Mouse (Mus musculus): ENCODE data around the gene Masp1.

Gene Masp1

GRCm38 (mm10) chr16:23513401-23513800 is 7.2 kb downstream of the Masp1 start:
- DNase-seq (ENCODE audit: extremely low spot score): no peak

DNA sequence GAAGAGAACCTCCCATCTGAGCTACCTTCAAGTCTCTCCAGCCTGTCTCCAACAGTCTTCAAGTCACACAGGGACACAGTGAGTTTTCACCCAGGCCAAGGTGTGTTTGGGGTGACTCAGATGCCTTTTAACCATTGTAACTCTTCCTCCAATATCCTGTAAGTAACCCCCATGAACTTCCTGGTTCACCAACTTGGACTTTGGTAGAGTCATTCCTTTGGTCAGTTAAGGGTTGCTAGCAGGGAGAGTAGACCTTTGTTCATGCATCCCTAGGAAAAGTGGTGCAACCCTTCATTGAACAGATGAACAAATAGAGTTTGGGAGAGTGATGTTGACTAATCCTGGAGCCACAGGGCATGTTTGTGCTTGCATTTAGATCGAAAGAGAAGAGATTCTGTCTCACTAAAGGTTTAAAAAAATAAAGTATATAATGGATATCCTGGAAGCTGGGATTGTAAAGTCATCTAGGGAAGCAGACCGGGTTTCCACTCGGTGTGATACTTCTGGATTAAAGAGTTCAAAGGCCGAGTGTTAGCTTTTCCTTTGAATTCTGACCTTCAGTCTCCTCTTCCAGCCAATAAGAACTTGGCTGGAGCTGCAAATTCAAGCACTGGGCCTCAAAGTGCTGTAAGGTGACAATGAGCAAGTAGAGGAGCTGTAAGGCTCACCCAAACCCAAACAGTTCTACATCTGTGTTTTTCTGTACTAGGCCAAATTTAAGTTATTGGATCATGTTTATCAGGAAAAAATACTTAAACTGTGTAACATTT is 9.3 kb downstream of the Masp1 start:
- DNase-seq (ENCODE audit: extremely low spot score): no peak

DNA sequence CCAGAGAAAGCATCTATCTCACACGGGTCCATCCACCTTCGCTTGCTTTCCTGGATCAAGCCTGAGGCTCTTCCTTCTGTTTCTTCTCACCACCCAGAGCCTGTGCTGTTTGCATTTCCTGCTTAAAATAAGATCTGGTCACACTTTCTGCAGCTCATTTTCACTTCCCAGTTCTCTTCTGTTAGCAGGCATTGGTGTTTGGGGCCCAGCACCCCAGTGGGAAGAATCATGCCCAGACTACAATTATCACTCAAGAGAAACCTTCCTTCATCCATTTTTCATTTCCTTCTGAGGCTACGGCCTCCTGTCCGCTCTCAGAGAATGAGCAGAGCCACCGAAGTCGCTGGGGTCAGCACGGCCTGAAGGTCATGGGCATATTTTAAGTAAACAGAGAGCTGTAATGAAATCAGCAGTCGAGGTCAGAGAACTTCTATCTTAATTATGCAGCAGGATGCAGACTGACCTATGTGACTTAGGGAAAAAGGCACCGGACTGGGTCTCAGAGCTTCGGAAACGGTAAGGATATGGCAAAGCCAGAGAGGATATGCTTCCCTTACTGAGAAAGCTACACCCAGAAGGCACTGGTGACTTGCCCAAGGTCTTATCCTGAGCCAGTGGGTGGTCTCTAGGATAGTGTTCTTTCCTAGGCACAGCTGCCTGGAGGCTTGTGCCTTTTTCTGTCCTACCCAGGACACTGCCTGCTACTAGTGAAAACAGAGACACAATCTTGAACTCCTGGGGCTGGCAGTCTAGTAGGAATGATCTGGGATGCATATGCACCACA is 14.5 kb downstream of the Masp1 start:
- DNase-seq (ENCODE audit: extremely low spot score): no peak

- DNase-seq (ENCODE audit: extremely low spot score): peak; percentile 45
Measured at GRCm38 (mm10) chr16:23504320-23504744, 16.3 kb downstream of the Masp1 start.

- no peak for DNase-seq (ENCODE audit: extremely low spot score)
Measured at GRCm38 (mm10) chr16:23503351-23503750, 17.3 kb downstream of the Masp1 start.

DNA sequence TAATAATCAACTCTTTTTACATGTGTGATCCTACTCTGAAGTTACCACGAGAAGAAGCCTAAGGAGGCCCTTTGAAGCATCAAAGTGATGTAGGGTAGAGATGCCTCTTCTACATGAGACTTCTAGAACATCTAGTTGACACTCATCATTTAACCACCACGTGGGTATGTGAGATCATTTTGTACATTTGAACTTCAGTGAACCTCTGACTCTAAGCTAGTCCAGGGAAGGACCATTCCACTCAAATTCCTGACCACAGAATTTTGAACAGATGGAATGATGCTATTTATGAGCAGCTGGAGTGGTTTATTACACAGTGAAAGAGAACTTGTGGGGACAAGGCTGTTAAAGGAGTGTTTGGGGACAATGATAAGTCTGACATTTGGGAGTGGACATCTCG is 18.1 kb downstream of the Masp1 start:
- no peak for DNase-seq (ENCODE audit: extremely low spot score)

DNA sequence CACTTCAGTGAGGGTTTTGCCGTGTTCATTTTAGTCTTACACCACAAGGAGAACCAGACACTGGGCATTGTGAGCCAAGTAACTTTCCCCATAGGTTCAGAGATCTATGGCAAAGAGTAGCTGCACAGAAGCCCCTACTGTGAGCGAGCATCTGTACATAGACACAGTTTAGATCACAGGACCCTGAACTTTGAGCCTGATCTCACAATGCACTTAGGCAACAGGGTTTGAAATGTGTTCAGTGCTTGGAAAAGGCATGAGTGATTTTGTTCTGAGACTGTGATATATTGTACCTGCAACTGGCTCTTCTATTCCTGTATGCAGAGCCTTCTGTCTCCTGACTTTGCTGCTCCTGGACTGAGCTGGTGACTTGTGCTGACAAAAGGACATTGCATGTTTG is 19.3 kb downstream of the Masp1 start:
- DNase-seq (ENCODE audit: extremely low spot score): no peak

- no peak for DNase-seq (ENCODE audit: extremely low spot score)
Measured at GRCm38 (mm10) chr16:23500558-23500957, 20.1 kb downstream of the Masp1 start.

DNA sequence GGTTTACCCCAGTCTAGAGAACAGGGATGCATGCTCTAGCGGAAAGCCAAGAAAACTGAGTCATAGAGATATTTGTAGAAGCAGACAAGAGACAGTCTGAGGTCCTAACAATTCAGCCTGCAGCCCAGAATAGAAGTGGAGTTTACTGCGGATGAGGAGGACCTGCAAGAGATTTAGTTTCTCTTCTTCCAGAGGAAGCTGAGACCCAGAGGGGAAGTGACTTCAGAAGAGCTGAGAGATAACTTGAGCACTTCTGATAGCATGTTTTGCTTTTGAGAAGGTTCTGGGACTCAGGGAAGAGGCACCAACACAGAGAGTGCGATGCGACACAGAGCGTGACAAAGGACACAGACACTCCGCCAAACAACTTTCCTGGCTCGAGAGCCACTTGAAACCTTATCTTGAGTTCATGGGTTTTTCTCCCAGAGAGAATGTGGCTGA is 21.9 kb downstream of the Masp1 start:
- DNase-seq (ENCODE audit: extremely low spot score): no peak

DNA sequence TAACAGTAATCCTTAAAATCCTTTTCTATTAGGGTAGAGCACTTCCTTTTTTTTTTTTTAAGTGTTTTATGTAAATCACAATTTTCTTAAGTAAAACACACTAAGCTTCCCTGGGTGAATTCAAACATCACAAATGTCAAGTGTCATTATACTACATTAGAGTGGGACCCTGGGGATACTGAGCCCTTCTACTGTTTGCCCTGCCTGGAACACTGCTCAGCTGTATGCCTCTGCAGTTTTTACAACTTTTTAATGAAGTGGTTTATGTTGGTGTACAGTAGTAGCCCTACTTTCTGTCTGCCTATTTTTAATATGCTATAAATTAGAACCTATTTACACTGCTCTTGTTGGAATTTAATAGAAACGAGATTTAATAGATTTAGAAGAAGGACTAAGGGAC is 22.7 kb downstream of the Masp1 start:
- no peak for DNase-seq (ENCODE audit: extremely low spot score)

- DNase-seq (ENCODE audit: extremely low spot score): peak; percentile 41
Measured at GRCm38 (mm10) chr16:23497440-23497839, 23.2 kb downstream of the Masp1 start.

GRCm38 (mm10) chr16:23496245-23496924 is 24.2 kb downstream of the Masp1 start:
- DNase-seq (ENCODE audit: extremely low spot score): no peak

DNA sequence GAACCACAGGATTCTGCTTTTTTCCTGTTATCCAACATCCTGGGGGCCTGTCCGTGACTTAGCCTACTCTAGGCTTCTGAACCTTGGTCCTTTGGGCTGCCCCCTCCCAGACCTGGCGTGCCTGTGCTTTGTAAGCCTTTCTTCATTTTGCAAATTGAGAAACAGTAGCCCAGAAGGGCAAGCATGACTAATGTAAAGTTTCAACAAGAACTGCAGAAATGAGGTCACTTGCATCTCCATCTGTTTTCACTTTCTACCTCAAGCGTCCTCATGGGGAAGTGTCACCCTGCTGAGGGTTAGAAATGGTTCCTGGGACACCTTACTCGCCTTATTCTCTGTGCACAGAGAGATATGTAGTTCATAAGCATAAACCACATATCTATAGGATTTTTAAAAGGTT is 27.8 kb downstream of the Masp1 start:
- DNase-seq (ENCODE audit: extremely low spot score): no peak

DNA sequence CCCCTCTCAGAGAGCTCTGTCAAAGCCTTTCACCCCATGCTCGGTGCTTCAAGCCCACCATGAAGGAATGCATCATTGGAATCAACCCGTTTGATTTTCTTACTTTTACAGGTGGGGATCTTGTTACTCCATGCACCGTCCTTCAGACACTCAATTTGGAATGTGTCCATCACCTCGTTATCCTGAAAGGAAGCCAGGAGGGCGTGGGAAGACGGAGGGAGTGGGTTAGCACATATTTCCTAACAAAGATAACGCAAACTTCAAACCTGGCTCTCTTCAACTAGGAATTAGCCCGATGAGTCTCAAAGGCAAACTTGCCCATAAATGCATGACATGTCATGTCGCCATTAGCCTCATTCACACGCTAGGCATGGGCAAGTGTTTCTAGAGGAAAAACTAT is 37.3 kb downstream of the Masp1 start:
- DNase-seq (ENCODE audit: extremely low spot score): no peak

- no peak for DNase-seq (ENCODE audit: extremely low spot score)
Measured at GRCm38 (mm10) chr16:23482846-23483245, 37.8 kb downstream of the Masp1 start.

DNA sequence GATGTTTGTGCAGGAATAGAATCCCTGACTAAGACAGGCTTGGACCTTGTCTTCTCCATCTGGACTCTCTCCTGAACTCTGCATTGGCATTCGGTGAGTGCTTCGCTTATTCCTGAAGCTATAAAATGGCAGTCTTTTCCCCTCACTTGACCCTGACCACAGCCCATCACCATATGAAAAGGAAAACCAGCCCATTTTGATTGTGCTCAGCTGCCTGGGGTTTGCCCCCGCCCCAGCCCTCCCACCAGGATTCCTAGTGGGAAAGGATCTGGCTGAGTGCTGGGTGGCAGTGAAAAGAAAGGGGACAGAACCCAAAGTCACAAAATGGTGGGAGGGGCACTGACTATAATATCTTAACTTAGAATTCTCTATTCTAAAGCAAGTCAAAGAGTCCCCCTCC is 38.4 kb downstream of the Masp1 start:
- DNase-seq (ENCODE audit: extremely low spot score): no peak

GRCm38 (mm10) chr16:23479872-23480603 is 40.6 kb downstream of the Masp1 start:
- no peak for DNase-seq (ENCODE audit: extremely low spot score)

GRCm38 (mm10) chr16:23476598-23476997 is 44.0 kb downstream of the Masp1 start:
- DNase-seq (ENCODE audit: extremely low spot score): no peak

GRCm38 (mm10) chr16:23475651-23476050 is 45.0 kb downstream of the Masp1 start:
- DNase-seq (ENCODE audit: extremely low spot score): no peak

DNA sequence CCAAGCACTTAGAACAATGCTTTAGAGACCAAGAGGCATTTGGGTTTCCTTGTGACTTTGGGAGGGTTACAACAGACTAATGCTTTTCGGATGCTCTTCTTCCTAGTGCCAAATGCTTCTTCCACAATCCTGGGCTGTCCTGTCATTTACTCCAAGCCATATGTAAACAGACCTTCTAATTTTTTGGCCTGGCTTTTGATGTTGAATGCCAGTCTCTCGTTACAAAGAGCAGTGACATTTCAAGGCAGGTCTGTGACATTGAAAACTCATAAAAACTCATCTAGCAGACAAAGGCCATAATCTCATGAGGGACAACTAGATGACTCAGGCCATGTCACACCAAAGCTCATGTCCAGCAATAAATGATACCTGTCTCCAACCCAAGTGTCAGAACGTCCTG is 48.6 kb downstream of the Masp1 start:
- no peak for DNase-seq (ENCODE audit: extremely low spot score)

DNA sequence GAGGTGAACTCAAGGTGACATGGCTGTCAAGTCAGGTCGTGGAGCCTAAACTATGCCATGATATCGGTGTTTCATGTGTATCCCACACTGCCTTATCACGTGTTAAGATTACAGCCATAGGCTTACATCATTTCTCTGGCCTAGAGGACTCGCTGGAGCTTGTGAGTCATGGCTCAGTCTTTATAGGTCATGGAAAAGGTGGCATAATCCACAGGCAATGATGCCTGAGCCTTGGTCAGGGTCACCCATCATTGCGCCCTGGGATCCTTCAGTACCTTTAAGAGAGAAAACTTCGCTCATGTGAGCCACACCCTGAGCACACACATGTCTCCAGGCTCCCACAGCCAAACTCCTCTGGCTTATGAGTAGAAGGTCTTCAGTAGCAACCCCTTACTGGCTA is 49.1 kb downstream of the Masp1 start:
- no peak for DNase-seq (ENCODE audit: extremely low spot score)
